Mouse (Mus musculus) CH12.LX (cell line): ENCODE data around the gene Phf23. TPM values are rescaled to one million over a fixed set of nuclear protein-coding genes. Genes with fewer than 3 reads are reported as not detected.

ENCODE experiments used
- DNase-seq: peaks from one replicate; pipeline ENCODE4 v3.0.0-alpha.2; 2013; ENCODE audit errors: extremely low read depth
- H3K27ac ChIP-seq: 2 replicates; pipeline ENCODE4 v1.5.1; 2012; ENCODE audit warnings: low read depth, mild to moderate bottlenecking, control low read depth, moderate library complexity; ENCODE audit not compliant: insufficient read depth
- H3K27me3 ChIP-seq: replicated peaks from 2 replicates; pipeline ENCODE3; 2012; ENCODE audit warnings: inconsistent platforms
- H3K36me3 ChIP-seq, 2 experiments: replicated peaks in 1 of 2; 2 replicates each; pipeline versions ENCODE3 to v1.6.1; 2012; ENCODE audit warnings: inconsistent platforms in 1 of 2, low read length in 1 of 2, mild to moderate bottlenecking in 1 of 2, mixed read lengths in 1 of 2, moderate library complexity in 1 of 2; ENCODE audit not compliant: control insufficient read depth in 1 of 2, insufficient read depth in 1 of 2
- H3K4me1 ChIP-seq, 2 experiments: 2 replicates each; pipeline ENCODE4 v1.6.1; 2012; ENCODE audit warnings: inconsistent platforms in 1 of 2, moderate library complexity in 1 of 2; ENCODE audit not compliant: insufficient read depth in 2 of 2, control insufficient read depth in 1 of 2
- H3K4me2 ChIP-seq: 2 replicates; pipeline ENCODE4 v1.6.1; 2012; ENCODE audit warnings: low read depth, mild to moderate bottlenecking, control low read depth; ENCODE audit not compliant: poor library complexity, insufficient read depth, severe bottlenecking
- H3K4me3 ChIP-seq, 3 experiments: fragments of 150-350 bp in 1 of 3; sonication (generic) in 1 of 3; replicated peaks in 1 of 3; 2 replicates each; pipeline versions ENCODE3 to v1.5.1; 2011 to 2012; ENCODE audit warnings: low read depth in 2 of 3, low read length in 2 of 3, mild to moderate bottlenecking in 2 of 3, moderate library complexity in 2 of 3, control low read depth in 1 of 3, improper control_type of control experiment in 1 of 3, inconsistent platforms in 1 of 3, mixed read lengths in 1 of 3; ENCODE audit not compliant: poor library complexity in 1 of 3
- H3K79me2 ChIP-seq: replicated peaks from 2 replicates; pipeline ENCODE4 v1.6.1; 2012; ENCODE audit warnings: mild to moderate bottlenecking, moderate library complexity; ENCODE audit not compliant: control insufficient read depth, poor library complexity, insufficient read depth, severe bottlenecking; ENCODE audit errors: extremely low read depth
- H3K9ac ChIP-seq: 2 replicates; pipeline ENCODE4 v1.6.1; 2012; ENCODE audit warnings: low read depth, mild to moderate bottlenecking, control low read depth, moderate library complexity; ENCODE audit not compliant: insufficient read depth
- H3K9me3 ChIP-seq: replicated peaks from 2 replicates; pipeline ENCODE3; 2012; ENCODE audit warnings: low read length, inconsistent platforms, mixed read lengths
- BHLHE40 ChIP-seq: IDR thresholded peaks from 2 replicates; pipeline ENCODE4 v1.6.1; 2011; ENCODE audit warnings: mild to moderate bottlenecking, low read depth, low read length, improper control_type of control experiment
- CHD1 ChIP-seq: IDR thresholded peaks from 2 replicates; pipeline ENCODE4 v1.6.1; 2012; ENCODE audit warnings: low read depth, low read length, improper control_type of control experiment, inconsistent platforms
- CHD2 ChIP-seq: IDR thresholded peaks from 2 replicates; pipeline ENCODE4 v1.6.1; 2011; ENCODE audit warnings: low read length, improper control_type of control experiment
- CTCF ChIP-seq, 2 experiments: IDR thresholded peaks in 1 of 2; conservative IDR thresholded peaks in 1 of 2; 2 replicates each; pipeline ENCODE4 v1.5.1; 2011 to 2012; ENCODE audit warnings: low read depth in 2 of 2, low read length in 2 of 2, improper control_type of control experiment in 1 of 2, inconsistent platforms in 1 of 2, mild to moderate bottlenecking in 1 of 2, moderate library complexity in 1 of 2
- E2F4 ChIP-seq: IDR thresholded peaks from 2 replicates; pipeline ENCODE4 v1.6.1; 2011; ENCODE audit warnings: low read depth, low read length, improper control_type of control experiment; ENCODE audit not compliant: insufficient replicate concordance
- ETS1 ChIP-seq: conservative IDR thresholded peaks from 2 replicates; pipeline ENCODE4 v1.6.1; 2012; ENCODE audit warnings: low read depth, mild to moderate bottlenecking, inconsistent platforms, low read length, improper control_type of control experiment, moderate library complexity
- HCFC1 ChIP-seq: IDR thresholded peaks from 2 replicates; pipeline ENCODE4 v1.6.1; 2012; ENCODE audit warnings: low read depth, mild to moderate bottlenecking, inconsistent platforms, low read length, improper control_type of control experiment
- IRF4 ChIP-seq: IDR thresholded peaks from 2 replicates; pipeline ENCODE4 v1.6.1; 2014; ENCODE audit warnings: low read depth, mild to moderate bottlenecking, inconsistent platforms, low read length, improper control_type of control experiment
- JUN ChIP-seq: IDR thresholded peaks from 2 replicates; pipeline ENCODE4 v1.6.1; 2011; ENCODE audit warnings: low read depth, mild to moderate bottlenecking, low read length, improper control_type of control experiment, moderate library complexity; ENCODE audit not compliant: insufficient read depth
- JUND ChIP-seq: conservative IDR thresholded peaks from 2 replicates; pipeline ENCODE4 v1.6.1; 2011; ENCODE audit warnings: low read depth, low read length, improper control_type of control experiment
- MEF2A ChIP-seq: IDR thresholded peaks from 2 replicates; pipeline ENCODE4 v1.6.1; 2014; ENCODE audit warnings: low read depth, mild to moderate bottlenecking, inconsistent platforms, low read length, improper control_type of control experiment, borderline replicate concordance
- MXI1 ChIP-seq: IDR thresholded peaks from 2 replicates; pipeline ENCODE4 v1.6.1; 2011; ENCODE audit warnings: mild to moderate bottlenecking, low read depth, low read length, improper control_type of control experiment
- NELFE ChIP-seq: IDR thresholded peaks from 2 replicates; pipeline ENCODE4 v1.6.1; 2011; ENCODE audit warnings: low read depth, low read length, improper control_type of control experiment
- POLR2AphosphoS2 ChIP-seq: IDR thresholded peaks from 2 replicates; pipeline ENCODE4 v1.6.1; 2011; ENCODE audit warnings: low read depth, low read length, improper control_type of control experiment
- RAD21 ChIP-seq: IDR thresholded peaks from 2 replicates; pipeline ENCODE4 v1.6.1; 2011; ENCODE audit warnings: low read depth, mild to moderate bottlenecking, low read length, improper control_type of control experiment, moderate library complexity
- SMC3 ChIP-seq: IDR thresholded peaks from 2 replicates; pipeline ENCODE4 v1.6.1; 2011; ENCODE audit warnings: low read depth, low read length, improper control_type of control experiment
- TBP ChIP-seq: conservative IDR thresholded peaks from 2 replicates; pipeline ENCODE4 v1.6.1; 2011; ENCODE audit warnings: low read depth, low read length, improper control_type of control experiment
- TCF12 ChIP-seq: IDR thresholded peaks from 2 replicates; pipeline ENCODE4 v1.6.1; 2014; ENCODE audit warnings: low read depth, mild to moderate bottlenecking, inconsistent platforms, low read length, improper control_type of control experiment
- UBTF ChIP-seq: IDR thresholded peaks from 2 replicates; pipeline ENCODE4 v1.6.1; 2012; ENCODE audit warnings: low read depth, mild to moderate bottlenecking, inconsistent platforms, low read length, improper control_type of control experiment, moderate library complexity
- USF2 ChIP-seq: conservative IDR thresholded peaks from 2 replicates; pipeline ENCODE4 v1.6.1; 2011; ENCODE audit warnings: low read depth, low read length, improper control_type of control experiment
- ZNF384 ChIP-seq: IDR thresholded peaks from 2 replicates; pipeline ENCODE4 v1.6.1; 2012; ENCODE audit warnings: low read depth, low read length, improper control_type of control experiment, inconsistent platforms
- dilution Hi-C: fragments of 300-500 bp; cut with MboI; formaldehyde crosslinking; loops from 2 replicates; pipeline ENCODE4 v1.14.3; 2020; ENCODE audit warnings: low sequenced_read_pairs; ENCODE audit not compliant: extremely low pct_unique_long_range_greater_than_20kb, extremely low pct_ligation_motif_present
- in situ Hi-C: fragments of 300-500 bp; cut with MboI; formaldehyde crosslinking; loops from 3 replicates; pipeline ENCODE4 v1.14.3; 2019; ENCODE audit warnings: low sequenced_read_pairs, low pct_ligation_motif_present, low pct_unique_long_range_greater_than_20kb, mixed read lengths
- polyA plus RNA-seq: library from polyadenylated mRNA; unstranded; fragments of >175 nt; gene quantifications from 2 replicates; pipeline ENCODE4 v1.2.1, GENCODE M21; 2012; ENCODE audit warnings: low read depth; ENCODE audit not compliant: insufficient read length
- total RNA-seq, 2 experiments: library from RNA; depleted of rRNA; stranded (reverse); fragments of 300-350 nt in 1 of 2; fragments of >200 nt in 1 of 2; gene quantifications; 2 replicates each; pipeline ENCODE4 v1.2.3; 2012 to 2014

Phf23 gene
- total and polyA plus RNA-seq, 3 experiments: 67.2 to 93.2 (median 69.0) TPM

DNA sequence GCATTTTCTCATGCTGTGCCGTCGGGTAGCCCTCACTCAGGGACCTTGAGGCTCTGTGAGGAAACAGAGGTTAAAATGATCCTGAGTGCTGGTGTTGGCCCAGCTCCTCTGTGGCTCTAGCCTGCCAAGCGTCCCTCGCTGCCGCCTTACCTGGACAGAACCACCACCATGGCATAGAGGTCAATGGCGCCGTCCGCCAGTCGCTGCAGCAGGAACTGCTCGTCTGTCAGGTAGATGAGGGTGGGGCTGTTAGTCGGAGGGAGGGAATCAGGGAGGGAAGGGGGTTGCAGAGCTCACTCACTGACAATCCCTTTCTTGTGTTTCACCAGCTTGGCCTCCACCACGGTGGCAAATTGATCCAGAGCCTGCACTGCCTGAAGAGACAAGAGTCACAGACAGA, 15.0 kb downstream of the Phf23 start:
- H3K27me3 ChIP-seq: no peaks in the 10 kb centered on the region
- H3K4me3 ChIP-seq: no peak overlapping the region
- dilution Hi-C loops (no loop called here), in situ Hi-C loops (loop anchor here (5.0 to 25.0 kb wide), 2 partner anchors 58 to 923 kb away; partner anchors contain the start of genes Per1 and Vamp2)
- H3K9me3 ChIP-seq: no peaks in the 10 kb centered on the region
- TF ChIP-seq USF2 (no peak), ETS1 (no peak)
- H3K36me3 ChIP-seq: peaks cover 82 to 90% of the 10 kb centered on the region in 2 experiments
- no peaks in the 10 kb centered on the region for H3K79me2 ChIP-seq
- peaks cover 14 to 16% of the 10 kb centered on the region in 2 experiments for H3K4me1 ChIP-seq
- H3K27ac ChIP-seq: no peak overlapping the region
- no peak for DNase-seq
- H3K9ac ChIP-seq: no peak overlapping the region
- no peak overlapping the region for H3K4me2 ChIP-seq

GRCm38 (mm10) chr11:70010961-70011360, 15.4 kb downstream of the Phf23 start:
- Histone ChIP-seq H3K9ac (no peak overlapping the region), H3K36me3 (peaks cover 79 to 86% of the 10 kb centered on the region in 2 experiments), H3K9me3 (no peaks in the 10 kb centered on the region), H3K4me2 (no peak overlapping the region), H3K27me3 (no peaks in the 10 kb centered on the region), H3K27ac (no peak overlapping the region), H3K4me3 (no peak overlapping the region), H3K79me2 (no peaks in the 10 kb centered on the region), H3K4me1 (peaks cover 14 to 21% of the 10 kb centered on the region in 2 experiments)
- DNase-seq: no peak
- in situ Hi-C loops (loop anchor here (5.0 to 25.0 kb wide), 2 partner anchors 59 to 924 kb away; partner anchors contain the start of genes Per1 and Vamp2), dilution Hi-C loops (no loop called here)
- TF ChIP-seq IRF4 (no peak), RAD21 (no peak), CHD2 (no peak), E2F4 (no peak), CHD1 (no peak), BHLHE40 (no peak), ETS1 (no peak), TCF12 (no peak), MXI1 (no peak), HCFC1 (no peak), JUN (no peak)

DNA sequence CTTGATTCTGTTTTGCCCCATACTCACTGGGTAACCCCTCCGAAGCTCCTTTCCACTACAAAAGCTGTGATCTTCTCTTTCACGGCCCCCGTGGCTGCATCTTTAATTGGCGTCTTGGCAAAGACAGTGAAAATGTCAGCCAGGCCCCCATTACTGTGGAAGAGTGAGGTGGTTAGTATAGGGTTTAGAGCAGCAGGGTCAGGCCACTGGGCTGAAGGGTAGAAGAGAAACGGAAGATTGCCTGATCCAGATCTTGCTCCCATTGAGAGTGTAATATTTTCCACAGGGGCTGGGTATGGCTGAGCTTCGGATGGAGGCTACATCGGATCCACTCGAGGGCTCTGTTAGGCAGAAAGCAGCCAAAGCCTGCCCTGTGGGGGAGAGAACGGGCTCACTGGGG, 17.4 kb downstream of the Phf23 start:
- Histone ChIP-seq H3K79me2 (no peaks in the 10 kb centered on the region), H3K9ac (no peak overlapping the region), H3K9me3 (no peaks in the 10 kb centered on the region), H3K4me3 (no peak overlapping the region), H3K36me3 (peaks cover 59 to 66% of the 10 kb centered on the region in 2 experiments), H3K4me2 (no peak overlapping the region), H3K27ac (no peak overlapping the region), H3K4me1 (peaks cover 14 to 21% of the 10 kb centered on the region in 2 experiments), H3K27me3 (no peaks in the 10 kb centered on the region)
- in situ Hi-C loops: loop anchor here (5.0 to 25.0 kb wide), 2 partner anchors 61 to 926 kb away; partner anchors contain the start of genes Per1 and Vamp2
- TF ChIP-seq POLR2AphosphoS2: no peak
- TF ChIP-seq NELFE: no peak
- no peak for TF ChIP-seq ZNF384
- TF ChIP-seq MXI1: no peak
- no peak for TF ChIP-seq TCF12
- no peak for TF ChIP-seq ETS1
- no peak for TF ChIP-seq UBTF
- no peak for TF ChIP-seq TBP
- TF ChIP-seq SMC3: no peak
- TF ChIP-seq MEF2A: no peak
- TF ChIP-seq IRF4: no peak
- TF ChIP-seq CTCF (conservative IDR thresholded peaks at IDR 0.05 in 1 of 2, IDR thresholded peaks at IDR 0.05 in 1 of 2; ENCODE audit: low read depth in 2 of 2, low read length in 2 of 2): no peak
- no peak for TF ChIP-seq JUND
- DNase-seq: no peak
- dilution Hi-C loops: no loop called here
